Mouse (Mus musculus): ENCODE measurements around the gene Hipk2.

Gene Hipk2

GRCm38 (mm10) chr6:38795096-38795816, 80.7 kb downstream of the Hipk2 start:
- no peak for DNase-seq (ENCODE audit: low spot score in 2 of 2)

- peak in 1 of 2 experiments; percentile 38 for DNase-seq (ENCODE audit: low spot score in 2 of 2)
Observed at GRCm38 (mm10) chr6:38792966-38793365, 83.0 kb downstream of the Hipk2 start.

DNA sequence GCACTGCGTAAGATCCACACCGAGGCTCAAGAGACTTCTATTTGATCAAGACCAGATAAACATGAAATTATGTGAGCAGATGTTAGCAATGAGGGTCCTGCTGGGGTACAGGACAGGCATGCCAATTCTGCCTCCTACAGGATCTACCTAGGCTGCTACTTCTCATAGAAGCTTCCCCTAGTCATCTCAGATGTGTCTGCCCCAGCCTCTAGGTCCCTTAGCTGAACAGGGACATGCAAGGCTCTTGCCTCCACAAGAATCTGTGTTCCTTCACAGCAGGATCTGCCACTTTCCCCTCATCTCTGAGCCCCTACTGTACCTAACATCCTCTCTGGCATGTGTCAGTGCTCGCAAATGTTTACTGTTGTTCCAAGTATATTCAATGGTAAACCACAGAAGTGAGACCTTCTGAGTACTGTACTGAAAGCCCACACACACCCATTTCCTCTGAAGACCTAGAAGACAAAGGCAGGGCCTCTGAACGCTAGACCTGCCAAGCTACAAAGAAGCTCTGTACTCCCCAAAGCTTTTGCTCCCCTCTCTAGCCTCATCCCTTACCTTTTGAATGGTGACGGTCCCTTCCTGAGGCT, 86.6 kb downstream of the Hipk2 start:
- DNase-seq (ENCODE audit: low spot score in 2 of 2): no peak

DNA sequence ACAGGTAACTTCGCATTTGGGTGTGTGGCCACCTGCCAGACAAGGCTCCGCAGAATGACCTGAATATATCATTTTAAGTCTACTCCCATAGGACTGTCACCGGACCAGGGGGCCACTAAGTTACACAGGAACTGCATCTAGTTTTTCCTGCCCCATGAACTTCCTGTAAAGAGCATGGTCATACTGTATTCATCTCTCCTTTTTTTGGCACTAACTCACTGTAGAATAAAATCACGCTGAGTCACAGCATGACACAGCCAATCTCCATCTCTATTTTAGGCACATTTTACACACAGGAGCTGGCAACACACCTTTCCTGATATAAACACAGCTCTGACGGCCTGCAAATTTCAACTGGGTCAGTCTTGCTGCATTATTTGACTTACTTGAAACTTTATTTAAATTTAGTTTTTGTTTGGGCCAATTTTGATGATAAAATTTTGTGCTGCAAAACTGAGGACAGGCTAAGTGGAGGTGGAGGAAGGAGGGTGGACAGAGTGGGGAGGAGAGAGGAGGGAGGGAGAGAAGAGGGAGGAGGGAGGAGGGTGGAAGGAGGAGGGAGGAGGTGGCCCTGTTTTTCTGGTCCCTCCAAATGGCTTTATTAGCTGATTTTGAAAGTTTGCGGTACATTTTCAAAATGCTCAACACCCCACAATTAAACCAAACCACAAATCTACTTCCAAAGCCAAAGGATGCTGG, 88.0 kb downstream of the Hipk2 start:
- peak in 1 of 2 experiments; percentile 8 for DNase-seq (ENCODE audit: low spot score in 2 of 2)

GRCm38 (mm10) chr6:38787134-38787533, 88.8 kb downstream of the Hipk2 start:
- no peak for DNase-seq (ENCODE audit: low spot score in 2 of 2)

GRCm38 (mm10) chr6:38785747-38786146, 90.2 kb downstream of the Hipk2 start:
- no peak for DNase-seq (ENCODE audit: low spot score in 2 of 2)

GRCm38 (mm10) chr6:38779411-38779810, 96.6 kb downstream of the Hipk2 start:
- no peak for DNase-seq (ENCODE audit: low spot score in 2 of 2)

DNA sequence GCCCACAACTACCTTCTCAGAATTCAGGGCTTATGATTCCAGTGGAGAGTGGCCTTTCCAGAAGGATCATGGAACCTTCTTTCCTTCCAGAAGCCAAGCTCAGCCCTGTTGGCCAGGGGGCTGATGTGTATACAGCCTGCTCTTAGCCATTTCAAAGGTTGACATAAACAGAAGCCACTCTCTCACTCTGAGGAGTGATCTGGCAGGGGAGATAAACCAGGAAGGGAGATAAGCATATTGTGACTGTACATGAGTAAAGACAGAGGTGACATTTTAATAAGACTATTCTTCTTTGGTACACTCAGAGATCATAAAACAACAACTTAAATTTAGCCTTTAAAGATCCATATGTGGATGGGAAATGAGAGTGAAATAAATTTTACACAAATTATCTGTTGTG, 97.1 kb downstream of the Hipk2 start:
- DNase-seq (ENCODE audit: low spot score in 2 of 2): no peak

DNA sequence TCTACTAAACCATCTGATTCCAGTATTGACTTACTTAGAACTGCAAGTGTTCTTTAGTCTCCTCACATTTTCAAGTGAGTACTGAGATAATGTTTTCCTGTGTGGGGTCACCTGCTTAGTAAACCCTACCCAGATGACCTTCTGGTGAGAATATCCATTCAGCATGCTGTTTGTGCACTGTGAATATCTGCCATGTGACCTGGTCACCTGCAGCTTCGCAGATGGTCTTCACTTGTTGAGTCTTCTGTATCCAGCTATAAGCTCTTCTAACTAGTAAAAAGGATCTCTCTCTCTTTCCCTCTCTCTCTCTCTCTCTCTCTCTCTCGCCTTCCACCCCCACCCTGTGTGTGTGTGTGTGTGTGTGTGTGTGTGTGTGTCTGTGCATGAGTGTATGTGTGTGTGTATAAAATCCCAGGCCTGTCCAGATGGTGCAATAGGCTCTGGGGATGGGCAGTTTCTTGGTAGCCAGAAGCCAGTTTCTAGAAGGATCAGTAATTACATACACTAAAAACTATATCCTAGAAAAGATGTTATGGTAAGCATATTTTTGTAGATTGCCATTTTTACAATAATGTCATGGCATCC, 99.9 kb downstream of the Hipk2 start:
- no peak for DNase-seq (ENCODE audit: low spot score in 2 of 2)

DNA sequence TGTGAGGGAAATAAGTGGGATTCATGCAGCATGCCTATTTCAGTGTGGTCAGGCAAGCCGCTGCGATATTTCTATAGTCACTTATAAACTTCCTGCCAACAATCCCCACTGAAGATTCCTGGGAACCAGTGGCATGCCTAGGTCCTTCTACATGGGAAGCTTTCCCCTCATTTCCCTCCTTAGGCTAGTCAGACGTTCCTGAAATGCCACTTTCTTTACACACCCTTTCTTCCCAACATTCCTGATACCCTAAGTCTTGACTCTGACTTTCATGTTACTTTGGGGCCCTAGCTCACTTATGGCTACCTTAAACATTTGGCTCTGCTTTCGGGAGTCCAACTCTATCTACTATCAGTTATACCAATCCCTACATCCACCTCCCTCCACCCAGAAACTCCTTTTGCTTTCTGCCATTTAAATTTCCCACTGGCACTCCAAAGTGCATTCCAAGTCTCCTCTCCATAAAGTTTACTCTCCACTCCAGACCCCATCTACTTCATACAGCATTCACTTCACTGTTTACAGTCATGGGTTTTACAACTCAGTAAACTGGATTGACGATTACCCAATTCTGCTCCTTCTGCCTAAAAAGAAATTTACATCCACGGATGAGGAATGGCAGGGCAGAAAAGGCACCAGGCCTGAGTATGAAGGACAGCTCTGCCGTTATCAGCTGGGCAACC, 103.0 kb downstream of the Hipk2 start:
- DNase-seq (ENCODE audit: low spot score in 2 of 2): no peak

GRCm38 (mm10) chr6:38771061-38771667, 104.8 kb downstream of the Hipk2 start:
- no peak for DNase-seq (ENCODE audit: low spot score in 2 of 2)

- no peak for DNase-seq (ENCODE audit: low spot score in 2 of 2)
Observed at GRCm38 (mm10) chr6:38769627-38770026, 106.3 kb downstream of the Hipk2 start.

GRCm38 (mm10) chr6:38762588-38763265, 113.2 kb downstream of the Hipk2 start:
- DNase-seq (ENCODE audit: low spot score in 2 of 2): no peak

GRCm38 (mm10) chr6:38762006-38762405, 114.0 kb downstream of the Hipk2 start:
- DNase-seq (ENCODE audit: low spot score in 2 of 2): no peak

DNA sequence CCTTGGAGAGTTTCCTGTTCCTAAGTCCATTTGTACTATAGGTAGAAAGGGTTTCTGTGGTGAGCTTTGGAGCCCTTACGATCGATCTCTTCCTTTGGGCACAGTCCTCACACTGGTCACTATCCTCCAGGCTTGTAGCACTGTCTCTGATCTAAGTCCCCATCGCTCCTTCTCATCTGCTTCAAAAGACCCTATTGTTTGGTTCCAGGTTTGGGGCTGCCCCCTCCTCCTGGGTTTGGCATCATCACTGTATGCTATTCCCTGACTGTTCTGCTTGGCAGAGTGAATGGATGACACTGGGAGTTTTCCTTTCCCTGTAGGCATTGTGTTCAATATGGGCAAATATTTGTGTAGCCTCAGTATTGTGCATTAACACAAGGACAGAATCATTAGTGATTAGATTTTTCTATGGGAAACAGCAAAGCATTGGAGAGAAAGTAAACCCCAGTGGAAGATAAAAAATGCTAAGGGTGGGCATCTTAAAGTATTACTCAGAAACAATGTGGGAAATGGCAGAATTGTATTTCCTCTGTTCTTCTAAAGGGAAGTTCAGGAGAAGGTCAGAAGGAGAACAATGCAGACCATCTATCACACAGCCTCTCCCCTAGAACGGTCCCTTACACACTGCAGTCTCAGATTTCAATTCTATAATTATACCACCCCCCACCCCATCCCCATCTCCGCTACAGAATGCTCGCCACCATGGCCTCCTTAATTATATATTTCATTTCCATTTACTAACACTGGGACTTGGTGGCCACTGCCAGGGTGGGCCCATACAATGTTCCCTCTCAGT, 114.9 kb downstream of the Hipk2 start:
- no peak for DNase-seq (ENCODE audit: low spot score in 2 of 2)

- no peak for DNase-seq (ENCODE audit: low spot score in 2 of 2)
Observed at GRCm38 (mm10) chr6:38759922-38760620, 115.9 kb downstream of the Hipk2 start.

DNA sequence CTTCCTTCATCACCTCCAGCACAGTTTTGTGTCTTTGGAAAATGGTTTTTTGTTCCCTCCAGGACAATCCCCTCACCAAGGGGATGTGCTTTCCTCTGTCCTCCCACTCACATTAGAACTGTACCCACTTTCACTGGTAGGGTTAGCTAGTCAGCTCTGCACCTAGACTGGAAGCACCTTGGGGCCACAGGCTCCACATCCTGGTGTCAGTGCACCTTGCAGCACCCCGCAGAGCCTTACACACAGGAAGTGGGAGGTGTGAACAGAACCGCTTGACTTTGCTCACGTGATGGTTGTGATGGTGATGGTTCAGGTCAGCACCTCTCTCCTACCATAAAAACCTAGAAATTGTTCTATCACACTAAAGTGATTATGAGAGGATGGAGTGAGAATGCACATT, 116.8 kb downstream of the Hipk2 start:
- no peak for DNase-seq (ENCODE audit: low spot score in 2 of 2)

DNA sequence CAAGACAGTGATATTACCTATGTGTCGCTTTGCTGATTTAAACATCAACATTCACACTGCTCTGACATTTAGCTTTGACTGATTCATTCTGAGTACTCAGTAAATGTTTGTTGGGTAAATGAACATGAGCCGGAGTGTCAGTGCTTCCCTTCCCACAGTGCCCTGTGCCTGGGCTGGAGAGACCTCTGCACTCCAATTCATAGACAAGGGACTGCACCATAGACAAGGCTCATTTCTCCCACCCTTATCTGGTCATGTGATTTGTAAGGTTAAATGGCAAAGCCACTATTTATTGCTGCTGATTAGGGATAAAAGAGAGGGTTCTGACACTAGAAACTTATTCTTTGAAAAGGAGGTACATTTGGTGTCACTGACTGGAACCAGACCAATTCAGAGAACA, 118.4 kb downstream of the Hipk2 start:
- DNase-seq (ENCODE audit: low spot score in 2 of 2): no peak

DNA sequence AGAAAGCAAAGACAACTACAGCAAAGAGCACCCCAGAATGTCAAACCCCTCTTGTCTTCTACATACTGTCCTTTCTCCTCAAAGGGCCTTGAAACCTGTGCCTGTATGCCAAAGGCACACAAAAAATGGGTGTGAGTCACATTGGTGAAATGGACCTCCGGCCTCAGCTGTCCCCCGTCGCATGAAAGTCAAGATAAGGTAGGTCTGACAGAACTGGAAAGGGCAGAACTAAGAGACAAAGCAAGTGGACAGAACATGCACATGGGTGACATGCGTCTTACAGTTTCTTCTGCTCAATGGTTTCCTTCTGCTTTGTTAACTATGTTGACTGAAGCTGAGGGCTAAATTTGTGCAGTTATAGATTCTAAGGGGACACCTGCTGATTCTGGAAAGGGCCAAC, 119.0 kb downstream of the Hipk2 start:
- DNase-seq (ENCODE audit: low spot score in 2 of 2): no peak

DNA sequence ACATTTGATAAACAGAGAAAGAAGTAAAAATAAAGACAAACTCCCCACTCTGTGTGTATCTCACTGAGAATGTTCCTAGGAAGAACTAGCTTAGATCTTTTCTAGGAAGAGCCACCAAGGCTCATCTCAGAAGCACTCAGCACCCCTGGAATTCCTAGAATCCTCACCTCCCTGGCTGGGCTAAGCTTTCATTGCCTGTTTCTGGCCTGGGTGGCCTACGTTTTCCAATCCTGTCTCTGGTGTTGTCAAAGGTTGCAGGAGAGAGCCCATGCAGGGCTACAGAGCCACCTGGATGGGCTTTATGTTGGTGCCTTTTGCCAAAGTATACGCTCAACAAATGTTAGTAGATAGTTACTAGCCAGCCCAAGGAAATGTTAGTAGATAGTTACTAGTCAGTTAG, 120.0 kb downstream of the Hipk2 start:
- no peak for DNase-seq (ENCODE audit: low spot score in 2 of 2)
